Mouse (Mus musculus) B cell, adult 2 months (primary cell): ENCODE measurements around the gene Hexim1.

ENCODE experiments used
- DNase-seq, 2 experiments: peaks; one replicate each; pipeline ENCODE4 v3.0.0; 2022

Gene Hexim1

GRCm38 (mm10) chr11:103119609-103120008 is 3.6 kb downstream of the Hexim1 start:
- no peak for DNase-seq

GRCm38 (mm10) chr11:103120315-103120714 is 4.3 kb downstream of the Hexim1 start:
- DNase-seq: no peak

GRCm38 (mm10) chr11:103131701-103132575 is 15.9 kb downstream of the Hexim1 start, which contains the start of gene Hexim2:
Gene Hexim2, plus strand, starts transcription at chr11:103132429.
- DNase-seq: peak in 1 of 2 experiments; percentile 72

- DNase-seq: peak; percentile 100
Observed at GRCm38 (mm10) chr11:103132576-103133455, 16.8 kb downstream of the Hexim1 start.

- DNase-seq: no peak
Observed at GRCm38 (mm10) chr11:103133456-103134185, 17.6 kb downstream of the Hexim1 start.

- no peak for DNase-seq
Observed at GRCm38 (mm10) chr11:103134221-103134620, 18.2 kb downstream of the Hexim1 start.

- no peak for DNase-seq
Observed at GRCm38 (mm10) chr11:103136039-103136577, 20.1 kb downstream of the Hexim1 start.

GRCm38 (mm10) chr11:103139951-103140762 is 24.1 kb downstream of the Hexim1 start:
- DNase-seq: no peak

GRCm38 (mm10) chr11:103140763-103141100 is 24.7 kb downstream of the Hexim1 start:
- DNase-seq: no peak

GRCm38 (mm10) chr11:103141101-103141943 is 25.3 kb downstream of the Hexim1 start:
- no peak for DNase-seq

GRCm38 (mm10) chr11:103141944-103142255 is 25.9 kb downstream of the Hexim1 start:
- DNase-seq: no peak

- no peak for DNase-seq
Observed at GRCm38 (mm10) chr11:103142441-103143182, 26.6 kb downstream of the Hexim1 start.

GRCm38 (mm10) chr11:103144309-103145285 is 28.6 kb downstream of the Hexim1 start:
- no peak for DNase-seq

- DNase-seq: peak in 1 of 2 experiments; percentile 23
Observed at GRCm38 (mm10) chr11:103146386-103146785, 30.4 kb downstream of the Hexim1 start.

- DNase-seq: no peak
Observed at GRCm38 (mm10) chr11:103147766-103148165, 31.7 kb downstream of the Hexim1 start.

- DNase-seq: no peak
Observed at GRCm38 (mm10) chr11:103149771-103150170, 33.7 kb downstream of the Hexim1 start.

- DNase-seq: peak; percentile 98
Observed at GRCm38 (mm10) chr11:103158621-103159478, 42.8 kb downstream of the Hexim1 start.

- DNase-seq: no peak
Observed at GRCm38 (mm10) chr11:103160738-103161137, 44.7 kb downstream of the Hexim1 start.
